Mouse (Mus musculus): ENCODE results near the gene Polr1a. TPM values are rescaled to one million over a fixed set of nuclear protein-coding genes. Genes with fewer than 3 reads are reported as not detected.

Gene Polr1a
- polyA plus RNA-seq, 1 experiment from 2014 or later, result 16.3 TPM

GRCm38 (mm10) chr6:71935737-71936136 lies 26.9 kb downstream of the Polr1a start:
- peaks cover 28% of the 10 kb centered on the region for H3K36me3 ChIP-seq (ENCODE audit: control insufficient read depth, insufficient read depth, low read length)
- H3K4me3 ChIP-seq (ENCODE audit: low read depth, low read length), result no peak overlapping the region
- H3K27me3 ChIP-seq (ENCODE audit: control insufficient read depth, insufficient read depth, low read length), result no peaks in the 10 kb centered on the region
- no peak overlapping the region for H3K9ac ChIP-seq (replicated peaks; ENCODE audit: low read depth, low read length)
- no peak for ATAC-seq (ENCODE audit: low read depth)
- H3K4me1 ChIP-seq (ENCODE audit: control insufficient read depth, insufficient read depth, low read length), result no peaks in the 10 kb centered on the region
- no peaks in the 10 kb centered on the region for H3K9me3 ChIP-seq (ENCODE audit: control insufficient read depth, low read length)
- no peak overlapping the region for H3K27ac ChIP-seq (ENCODE audit: low read depth, low read length)
- 86% methylated on average over 2 of the region's 2 CpGs for WGBS
- H3K4me2 ChIP-seq (ENCODE audit: low read depth, low read length), result no peak overlapping the region

- H3K9me3 ChIP-seq (ENCODE audit: control insufficient read depth, low read length), result no peaks in the 10 kb centered on the region
- H3K4me1 ChIP-seq (ENCODE audit: control insufficient read depth, insufficient read depth, low read length), result no peaks in the 10 kb centered on the region
- H3K4me2 ChIP-seq (ENCODE audit: low read depth, low read length), result no peak overlapping the region
- ATAC-seq (ENCODE audit: low read depth), result no peak
- no peak overlapping the region for H3K9ac ChIP-seq (replicated peaks; ENCODE audit: low read depth, low read length)
- H3K27ac ChIP-seq (ENCODE audit: low read depth, low read length), result no peak overlapping the region
- peaks cover 27% of the 10 kb centered on the region for H3K36me3 ChIP-seq (ENCODE audit: control insufficient read depth, insufficient read depth, low read length)
- H3K27me3 ChIP-seq (ENCODE audit: control insufficient read depth, insufficient read depth, low read length), result no peaks in the 10 kb centered on the region
- no peak overlapping the region for H3K4me3 ChIP-seq (ENCODE audit: low read depth, low read length)
- 93% methylated on average over 6 of the region's 6 CpGs for WGBS
Measured at GRCm38 (mm10) chr6:71940912-71941311, 32.1 kb downstream of the Polr1a start.

- H3K9ac ChIP-seq (replicated peaks; ENCODE audit: low read depth, low read length), result no peak overlapping the region
- 83% methylated on average over 6 of the region's 6 CpGs for WGBS
Measured at GRCm38 (mm10) chr6:71945101-71945500, 36.2 kb downstream of the Polr1a start.

GRCm38 (mm10) chr6:71946121-71946520 lies 37.3 kb downstream of the Polr1a start:
- ATAC-seq (ENCODE audit: low read depth), result no peak
- Histone ChIP-seq H3K36me3 (ENCODE audit: control insufficient read depth, insufficient read depth, low read length) (peaks cover 9% of the 10 kb centered on the region; the same call in 1 of the 2 replicates), H3K4me2 (ENCODE audit: low read depth, low read length) (no peak overlapping the region), H3K9me3 (ENCODE audit: control insufficient read depth, low read length) (no peaks in the 10 kb centered on the region), H3K27ac (ENCODE audit: low read depth, low read length) (no peak overlapping the region), H3K4me3 (ENCODE audit: low read depth, low read length) (no peak overlapping the region), H3K4me1 (ENCODE audit: control insufficient read depth, insufficient read depth, low read length) (no peaks in the 10 kb centered on the region), H3K9ac (replicated peaks; ENCODE audit: low read depth, low read length) (no peak overlapping the region), H3K27me3 (ENCODE audit: control insufficient read depth, insufficient read depth, low read length) (no peaks in the 10 kb centered on the region)
- 97% methylated on average over 8 of the region's 8 CpGs for WGBS

More at GRCm38 (mm10) chr6:71945101-71945500, 36.2 kb downstream of the Polr1a start:
- H3K4me3 ChIP-seq (ENCODE audit: low read depth, low read length), result no peak overlapping the region
- no peaks in the 10 kb centered on the region for H3K9me3 ChIP-seq (ENCODE audit: control insufficient read depth, low read length)
- no peak overlapping the region for H3K27ac ChIP-seq (ENCODE audit: low read depth, low read length)
- H3K4me1 ChIP-seq (ENCODE audit: control insufficient read depth, insufficient read depth, low read length), result no peaks in the 10 kb centered on the region
- peaks cover 7% of the 10 kb centered on the region; the same call in 1 of the 2 replicates for H3K36me3 ChIP-seq (ENCODE audit: control insufficient read depth, insufficient read depth, low read length)
- H3K27me3 ChIP-seq (ENCODE audit: control insufficient read depth, insufficient read depth, low read length), result no peaks in the 10 kb centered on the region
- no peak for ATAC-seq (ENCODE audit: low read depth)
- no peak overlapping the region for H3K4me2 ChIP-seq (ENCODE audit: low read depth, low read length)

GRCm38 (mm10) chr6:71949721-71950120 lies 40.9 kb downstream of the Polr1a start:
- 86% methylated on average over 3 of the region's 3 CpGs for WGBS
- Histone ChIP-seq H3K9me3 (ENCODE audit: control insufficient read depth, low read length) (no peaks in the 10 kb centered on the region), H3K9ac (replicated peaks; ENCODE audit: low read depth, low read length) (no peak overlapping the region), H3K27me3 (ENCODE audit: control insufficient read depth, insufficient read depth, low read length) (no peaks in the 10 kb centered on the region), H3K27ac (ENCODE audit: low read depth, low read length) (no peak overlapping the region), H3K36me3 (ENCODE audit: control insufficient read depth, insufficient read depth, low read length) (peaks cover 17% of the 10 kb centered on the region), H3K4me3 (ENCODE audit: low read depth, low read length) (no peak overlapping the region), H3K4me1 (ENCODE audit: control insufficient read depth, insufficient read depth, low read length) (no peaks in the 10 kb centered on the region), H3K4me2 (ENCODE audit: low read depth, low read length) (no peak overlapping the region)
- no peak for ATAC-seq (ENCODE audit: low read depth)

- H3K9me3 ChIP-seq (ENCODE audit: control insufficient read depth, low read length), result no peaks in the 10 kb centered on the region
- WGBS, result 95% methylated on average over 3 of the region's 3 CpGs
- no peak overlapping the region for H3K4me2 ChIP-seq (ENCODE audit: low read depth, low read length)
- H3K4me3 ChIP-seq (ENCODE audit: low read depth, low read length), result no peak overlapping the region
- H3K27me3 ChIP-seq (ENCODE audit: control insufficient read depth, insufficient read depth, low read length), result no peaks in the 10 kb centered on the region
- no peak for ATAC-seq (ENCODE audit: low read depth)
- H3K27ac ChIP-seq (ENCODE audit: low read depth, low read length), result no peak overlapping the region
- peaks cover 17% of the 10 kb centered on the region for H3K36me3 ChIP-seq (ENCODE audit: control insufficient read depth, insufficient read depth, low read length)
- H3K9ac ChIP-seq (replicated peaks; ENCODE audit: low read depth, low read length), result no peak overlapping the region
- no peaks in the 10 kb centered on the region for H3K4me1 ChIP-seq (ENCODE audit: control insufficient read depth, insufficient read depth, low read length)
Measured at GRCm38 (mm10) chr6:71950592-71950991, 41.7 kb downstream of the Polr1a start.

- H3K9me3 ChIP-seq (ENCODE audit: control insufficient read depth, low read length), result no peaks in the 10 kb centered on the region
- H3K27ac ChIP-seq (ENCODE audit: low read depth, low read length), result no peak overlapping the region
- peaks cover 17% of the 10 kb centered on the region for H3K36me3 ChIP-seq (ENCODE audit: control insufficient read depth, insufficient read depth, low read length)
- WGBS, result 87% methylated on average over 5 of the region's 5 CpGs
- H3K27me3 ChIP-seq (ENCODE audit: control insufficient read depth, insufficient read depth, low read length), result no peaks in the 10 kb centered on the region
- no peaks in the 10 kb centered on the region for H3K4me1 ChIP-seq (ENCODE audit: control insufficient read depth, insufficient read depth, low read length)
- H3K9ac ChIP-seq (replicated peaks; ENCODE audit: low read depth, low read length), result no peak overlapping the region
- H3K4me2 ChIP-seq (ENCODE audit: low read depth, low read length), result no peak overlapping the region
- ATAC-seq (ENCODE audit: low read depth), result no peak
- H3K4me3 ChIP-seq (ENCODE audit: low read depth, low read length), result no peak overlapping the region
Measured at GRCm38 (mm10) chr6:71951192-71951591, 42.3 kb downstream of the Polr1a start.

- Histone ChIP-seq H3K4me2 (ENCODE audit: low read depth, low read length) (no peak overlapping the region), H3K36me3 (ENCODE audit: control insufficient read depth, insufficient read depth, low read length) (peaks cover 9% of the 10 kb centered on the region; the same call in 1 of the 2 replicates), H3K4me3 (ENCODE audit: low read depth, low read length) (no peak overlapping the region), H3K27ac (ENCODE audit: low read depth, low read length) (no peak overlapping the region), H3K4me1 (ENCODE audit: control insufficient read depth, insufficient read depth, low read length) (no peaks in the 10 kb centered on the region), H3K9ac (replicated peaks; ENCODE audit: low read depth, low read length) (no peak overlapping the region), H3K27me3 (ENCODE audit: control insufficient read depth, insufficient read depth, low read length) (no peaks in the 10 kb centered on the region), H3K9me3 (ENCODE audit: control insufficient read depth, low read length) (no peaks in the 10 kb centered on the region)
- 97% methylated on average over 5 of the region's 5 CpGs for WGBS
- no peak for ATAC-seq (ENCODE audit: low read depth)
Measured at GRCm38 (mm10) chr6:71962119-71962518, 53.3 kb downstream of the Polr1a start.

GRCm38 (mm10) chr6:71962706-71963105 lies 53.9 kb downstream of the Polr1a start:
- Histone ChIP-seq H3K4me1 (ENCODE audit: control insufficient read depth, insufficient read depth, low read length) (no peaks in the 10 kb centered on the region), H3K4me3 (ENCODE audit: low read depth, low read length) (no peak overlapping the region), H3K9ac (replicated peaks; ENCODE audit: low read depth, low read length) (no peak overlapping the region), H3K27me3 (ENCODE audit: control insufficient read depth, insufficient read depth, low read length) (no peaks in the 10 kb centered on the region), H3K27ac (ENCODE audit: low read depth, low read length) (no peak overlapping the region), H3K4me2 (ENCODE audit: low read depth, low read length) (no peak overlapping the region), H3K36me3 (ENCODE audit: control insufficient read depth, insufficient read depth, low read length) (peaks cover 12% of the 10 kb centered on the region), H3K9me3 (ENCODE audit: control insufficient read depth, low read length) (no peaks in the 10 kb centered on the region)
- ATAC-seq (ENCODE audit: low read depth), result no peak
- 93% methylated on average over 6 of the region's 6 CpGs for WGBS

Measured in neural tube, embryonic 14.5 days (tissue).